In genomic region chr16:6480411-6480728, GRCm38 (mm10) we compare ENCODE assay signal across 9 mouse cellular contexts.
DNase-seq lines count a peak whose midpoint lies in the region; ATAC-seq and TF ChIP-seq lines count a peak whose summit lies in the region.
"Had no signal": no experiment of that assay in that cellular context is flagged by ENCODE, and none has a peak within 500 bp of the region (broad histone marks: within the 10 kb centered on the region; RNA-seq: fewer than 3 reads in every experiment).

No protein-coding gene starts in this region.

- H3K27ac ChIP-seq in kidney, adult 2 months (ENCODE audit: insufficient read depth, low read depth, low read length): no peak overlapping the region
- H3K27ac ChIP-seq in kidney, embryonic 15.5 days: no peak overlapping the region
- H3K27ac ChIP-seq in hindbrain, embryonic 13.5 days: no peak overlapping the region
- H3K27ac ChIP-seq: embryonic facial prominence, embryonic 15.5 days had no signal

- H3K9ac ChIP-seq in kidney, embryonic 15.5 days: no peak overlapping the region
- 0 out of 2 replicates have a peak overlapping the region, but pooled peaks have one; percentile 35 for H3K9ac ChIP-seq in hindbrain, embryonic 13.5 days
- H3K9ac ChIP-seq: embryonic facial prominence, embryonic 15.5 days had no signal

- H3K9me3 ChIP-seq in kidney, embryonic 15.5 days (replicated peaks): no peaks in the 10 kb centered on the region
- H3K9me3 ChIP-seq in hindbrain, embryonic 13.5 days: no peaks in the 10 kb centered on the region
- H3K9me3 ChIP-seq: embryonic facial prominence, embryonic 15.5 days had no signal

- no peaks in the 10 kb centered on the region for H3K36me3 ChIP-seq in kidney, adult 2 months (ENCODE audit: control insufficient read depth, insufficient read depth, low read length)
- no peaks in the 10 kb centered on the region for H3K36me3 ChIP-seq in kidney, embryonic 15.5 days
- H3K36me3 ChIP-seq in hindbrain, embryonic 13.5 days: no peaks in the 10 kb centered on the region
- H3K36me3 ChIP-seq: embryonic facial prominence, embryonic 15.5 days had no signal

- no peak for TF ChIP-seq POLR2A in kidney, adult 2 months (IDR thresholded peaks at IDR 0.05; ENCODE audit: low read depth, low read length)

- no peaks in the 10 kb centered on the region for H3K4me1 ChIP-seq in kidney, adult 2 months (ENCODE audit: control insufficient read depth, insufficient read depth, low read length)
- H3K4me1 ChIP-seq in kidney, embryonic 15.5 days: no peaks in the 10 kb centered on the region
- peaks cover 26% of the 10 kb centered on the region for H3K4me1 ChIP-seq in hindbrain, embryonic 13.5 days (replicated peaks)
- H3K4me1 ChIP-seq: embryonic facial prominence, embryonic 15.5 days had no signal

- H3K4me3 ChIP-seq in kidney, adult 2 months (ENCODE audit: insufficient read depth, low read depth, low read length): no peak overlapping the region
- no peak overlapping the region for H3K4me3 ChIP-seq in kidney, embryonic 15.5 days (replicated peaks)
- H3K4me3 ChIP-seq in hindbrain, embryonic 13.5 days: no peak overlapping the region
- H3K4me3 ChIP-seq: embryonic facial prominence, embryonic 15.5 days had no signal

- DNase-seq in kidney, adult 2 months: peak; percentile 38
- peak; percentile 64 for DNase-seq in ZHBTc4 (ENCODE audit: low read depth, low spot score)
- peak; percentile 62 to 84 for DNase-seq in left cerebral cortex, postnatal 36 days (ENCODE audit: low spot score in 2 of 2)
- peak; percentile 15 for DNase-seq in ovary, postnatal 36 days (ENCODE audit: low spot score)

- intact Hi-C loops in left cerebral cortex, postnatal 36 days (cut with DNase I): loop anchor here (5.0 to 10.0 kb wide), 4 partner anchors 128 to 1173 kb away; partner anchors contain the start of gene Rbfox1

- H3K27me3 ChIP-seq in kidney, adult 2 months (replicated peaks; ENCODE audit: control insufficient read depth, insufficient read depth, low read length): no peaks in the 10 kb centered on the region
- H3K27me3 ChIP-seq in kidney, embryonic 15.5 days: peaks cover 12% of the 10 kb centered on the region; the same call in 1 of the 2 replicates
- H3K27me3 ChIP-seq in hindbrain, embryonic 13.5 days: no peaks in the 10 kb centered on the region
- H3K27me3 ChIP-seq: embryonic facial prominence, embryonic 15.5 days had no signal

- TF ChIP-seq CTCF in kidney, adult 2 months (conservative IDR thresholded peaks at IDR 0.05; ENCODE audit: insufficient read depth, insufficient read length, low read depth, low read length): no peak

- WGBS in kidney, adult 2 months: 6% methylated on average over 5 of the region's 5 CpGs
- WGBS in kidney, embryonic 15.5 days: 11% methylated on average over 5 of the region's 5 CpGs
- 9% methylated on average over 5 of the region's 5 CpGs for WGBS in hindbrain, embryonic 13.5 days

- no peak for ATAC-seq in kidney, embryonic 15.5 days (replicated peaks; ENCODE audit: low FRiP score)
- 0 out of 2 replicates have a peak, but pooled peaks have one; percentile 65 for ATAC-seq in common myeloid progenitor, adult 5-6 weeks (replicated peaks; ENCODE audit: low read depth, poor library complexity, severe bottlenecking)
- ATAC-seq in hindbrain, embryonic 13.5 days (ENCODE audit: low FRiP score): no peak
- no peak for ATAC-seq in megakaryocyte, adult 5-6 weeks (ENCODE audit: poor library complexity, severe bottlenecking)

- H3K4me2 ChIP-seq in kidney, embryonic 15.5 days: no peak overlapping the region
- H3K4me2 ChIP-seq in hindbrain, embryonic 13.5 days: no peak overlapping the region
- H3K4me2 ChIP-seq: embryonic facial prominence, embryonic 15.5 days had no signal

Comparison
In these comparisons a context has a peak if more than half of its experiments do, and no peak if none do; other contexts are left out.
1. DNase-seq: peak in every context shown above with its lines; median percentile 73 in left cerebral cortex, postnatal 36 days; 64 in ZHBTc4; 38 in kidney, adult 2 months; 15 in ovary, postnatal 36 days.